Mouse (Mus musculus) liver, embryonic 13.5 days (tissue): ENCODE measurements at regions not wholly inside any gene's neighbourhood (a gene's known extent, or its start where the extent isn't known, plus 50 kb on each side); places are given as distances from the start of the nearest gene placed in this dataset.
"Not testable (repeated sequence)": the region's sequence is repeated elsewhere in the genome, so short reads cannot be mapped to it uniquely, and the experiment has no call there.

Experiments
- ATAC-seq: fragments of 200-750 bp; cut with Nextera tagmentation; 2 replicates; pipeline ENCODE4 v1.8.0; 2017; ENCODE audit warnings: low read depth, mild to moderate bottlenecking, moderate number of reproducible peaks, moderate library complexity
- DNase-seq: peaks from one replicate; pipeline ENCODE4 v3.0.0; 2022
- H3K27ac ChIP-seq: fragments of 300-500 bp; sonication (generic); 2 replicates; pipeline ENCODE4 v1.5.1; 2015; ENCODE audit warnings: moderate library complexity, mild to moderate bottlenecking, inconsistent platforms
- H3K27me3 ChIP-seq: fragments of 300-500 bp; sonication (generic); 2 replicates; pipeline ENCODE4 v1.6.1; 2015; ENCODE audit warnings: mild to moderate bottlenecking, inconsistent platforms
- H3K36me3 ChIP-seq: fragments of 300-500 bp; sonication (generic); 2 replicates; pipeline ENCODE4 v1.6.1; 2015; ENCODE audit warnings: mild to moderate bottlenecking, inconsistent platforms
- H3K4me1 ChIP-seq: fragments of 300-500 bp; sonication (generic); replicated peaks from 2 replicates; pipeline ENCODE4 v1.6.1; 2015; ENCODE audit warnings: inconsistent platforms
- H3K4me2 ChIP-seq: fragments of 300-500 bp; sonication (generic); 2 replicates; pipeline ENCODE4 v1.6.1; 2015; ENCODE audit warnings: inconsistent platforms, mild to moderate bottlenecking, moderate library complexity
- H3K4me3 ChIP-seq: fragments of 300-500 bp; sonication (generic); replicated peaks from 2 replicates; pipeline ENCODE4 v1.5.1; 2015; ENCODE audit warnings: mild to moderate bottlenecking, inconsistent platforms
- H3K9ac ChIP-seq: fragments of 300-500 bp; sonication (generic); 2 replicates; pipeline ENCODE4 v1.6.1; 2015; ENCODE audit warnings: mild to moderate bottlenecking, inconsistent platforms
- H3K9me3 ChIP-seq: fragments of 300-500 bp; sonication (generic); replicated peaks from 2 replicates; pipeline ENCODE4 v1.6.1; 2016; ENCODE audit warnings: inconsistent platforms
- WGBS: fragments of 180-500 bp; shearing (Covaris S2); methylation state at CpG from one replicate; pipeline ENCODE4 v1.1.7; 2015; ENCODE audit not compliant: insufficient replicate concordance; 5-methylcytosine and 5-hydroxymethylcytosine counted together

DNA sequence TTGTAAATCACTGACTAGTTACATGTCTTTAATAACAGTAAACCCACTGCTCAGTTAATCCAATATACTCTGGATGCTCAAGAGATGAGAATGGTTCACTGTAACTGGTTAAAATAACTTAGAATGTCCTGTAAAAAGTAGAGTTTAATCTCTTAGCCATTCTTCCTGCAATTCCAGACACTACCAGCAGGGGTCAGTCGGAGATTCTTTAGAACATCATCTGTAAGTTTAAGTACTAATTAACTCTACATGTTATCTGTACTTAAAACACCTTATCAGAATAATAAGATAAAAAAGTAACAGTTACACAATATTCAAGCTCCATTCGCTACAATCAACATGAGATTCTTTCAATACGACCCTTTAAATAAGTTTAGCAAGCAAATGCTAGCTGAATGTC lies 58.7 kb upstream of the Olig3 start:
- Histone ChIP-seq H3K27ac (no peak overlapping the region), H3K27me3 (no peaks in the 10 kb centered on the region), H3K9ac (no peak overlapping the region), H3K4me1 (no peaks in the 10 kb centered on the region), H3K4me2 (no peak overlapping the region), H3K36me3 (no peaks in the 10 kb centered on the region), H3K9me3 (no peaks in the 10 kb centered on the region), H3K4me3 (no peak overlapping the region)
- DNase-seq: no peak
- WGBS: 41% methylated on average over 3 of the region's 3 CpGs
- ATAC-seq: no peak

GRCm38 (mm10) chr10:19295388-19296013 lies 60.8 kb upstream of the Olig3 start:
- H3K27me3 ChIP-seq: no peaks in the 10 kb centered on the region
- WGBS: 72% methylated on average over 7 of the region's 7 CpGs

GRCm38 (mm10) chr10:19291474-19291873 lies 64.9 kb upstream of the Olig3 start:
- ATAC-seq (no peak), DNase-seq (no peak)
- Histone ChIP-seq H3K36me3 (no peaks in the 10 kb centered on the region), H3K9ac (no peak overlapping the region), H3K27me3 (no peaks in the 10 kb centered on the region), H3K4me3 (no peak overlapping the region), H3K4me2 (no peak overlapping the region), H3K9me3 (no peaks in the 10 kb centered on the region), H3K4me1 (no peaks in the 10 kb centered on the region), H3K27ac (no peak overlapping the region)
- 67% methylated on average over 5 of the region's 5 CpGs for WGBS

More at GRCm38 (mm10) chr10:19295388-19296013, 60.8 kb upstream of the Olig3 start:
- ATAC-seq: no peak
- Histone ChIP-seq H3K9ac (no peak overlapping the region), H3K9me3 (no peaks in the 10 kb centered on the region), H3K4me3 (no peak overlapping the region), H3K4me2 (no peak overlapping the region), H3K36me3 (no peaks in the 10 kb centered on the region), H3K4me1 (no peaks in the 10 kb centered on the region), H3K27ac (no peak overlapping the region)
- DNase-seq: no peak

DNA sequence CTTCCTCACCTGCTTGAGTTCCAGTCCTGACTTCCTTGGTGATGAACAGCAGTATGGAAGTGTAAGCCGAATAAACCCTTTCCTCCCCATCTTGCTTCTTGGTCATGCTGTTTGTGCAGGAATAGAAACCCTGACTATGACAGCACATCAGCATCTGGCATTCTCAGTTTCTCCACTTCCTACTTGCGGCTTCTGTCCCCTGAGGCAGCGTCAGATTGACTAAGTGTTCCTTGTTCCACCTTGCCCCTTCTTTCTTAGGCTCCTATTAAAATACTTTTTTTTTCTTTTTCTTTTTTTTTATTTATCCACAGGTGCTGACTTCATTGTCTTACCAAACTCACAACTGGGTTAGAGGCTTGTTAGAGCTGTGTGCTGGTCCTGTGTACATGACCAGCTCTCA lies 65.3 kb upstream of the Olig3 start:
- not testable (repeated sequence) for ATAC-seq, H3K9ac ChIP-seq, H3K4me1 ChIP-seq, DNase-seq, H3K9me3 ChIP-seq, H3K27me3 ChIP-seq, H3K27ac ChIP-seq, H3K4me2 ChIP-seq, H3K4me3 ChIP-seq, H3K36me3 ChIP-seq
- 65% methylated on average over 3 of the region's 3 CpGs for WGBS

- Histone ChIP-seq H3K36me3 (no peaks in the 10 kb centered on the region), H3K4me2 (no peak overlapping the region), H3K4me1 (no peaks in the 10 kb centered on the region), H3K9ac (no peak overlapping the region), H3K27ac (no peak overlapping the region), H3K27me3 (no peaks in the 10 kb centered on the region), H3K4me3 (no peak overlapping the region), H3K9me3 (no peaks in the 10 kb centered on the region)
- DNase-seq: no peak
- ATAC-seq: no peak
- 70% methylated on average over 3 of the region's 3 CpGs for WGBS
Observed at GRCm38 (mm10) chr10:19282166-19282565, 74.2 kb upstream of the Olig3 start.

DNA sequence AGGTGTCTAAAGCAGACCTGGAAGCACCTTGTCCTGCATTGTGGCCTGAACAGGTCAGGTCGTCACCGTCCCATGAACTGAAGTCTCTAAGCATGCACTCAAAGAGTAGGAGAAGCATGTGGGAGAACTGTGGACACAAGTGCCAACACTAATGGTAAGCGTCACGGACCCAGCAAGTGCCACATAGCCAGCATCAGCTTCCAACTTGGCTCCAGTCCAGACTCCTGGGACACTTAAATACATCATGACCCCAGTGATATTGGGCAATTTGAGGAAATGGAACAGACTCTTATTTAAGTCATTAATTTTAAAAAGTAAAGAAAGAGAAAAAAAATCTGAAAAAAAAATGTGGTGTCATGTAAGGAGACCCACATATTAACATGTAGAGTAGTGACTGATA lies 75.3 kb upstream of the Olig3 start:
- H3K36me3 ChIP-seq: no peaks in the 10 kb centered on the region
- ATAC-seq (no peak), DNase-seq (no peak)
- H3K9me3 ChIP-seq: no peaks in the 10 kb centered on the region
- no peak overlapping the region for H3K4me3 ChIP-seq
- H3K27me3 ChIP-seq: no peaks in the 10 kb centered on the region
- H3K9ac ChIP-seq: no peak overlapping the region
- no peak overlapping the region for H3K27ac ChIP-seq
- no peak overlapping the region for H3K4me2 ChIP-seq
- WGBS: 70% methylated on average over 4 of the region's 4 CpGs
- H3K4me1 ChIP-seq: no peaks in the 10 kb centered on the region

DNA sequence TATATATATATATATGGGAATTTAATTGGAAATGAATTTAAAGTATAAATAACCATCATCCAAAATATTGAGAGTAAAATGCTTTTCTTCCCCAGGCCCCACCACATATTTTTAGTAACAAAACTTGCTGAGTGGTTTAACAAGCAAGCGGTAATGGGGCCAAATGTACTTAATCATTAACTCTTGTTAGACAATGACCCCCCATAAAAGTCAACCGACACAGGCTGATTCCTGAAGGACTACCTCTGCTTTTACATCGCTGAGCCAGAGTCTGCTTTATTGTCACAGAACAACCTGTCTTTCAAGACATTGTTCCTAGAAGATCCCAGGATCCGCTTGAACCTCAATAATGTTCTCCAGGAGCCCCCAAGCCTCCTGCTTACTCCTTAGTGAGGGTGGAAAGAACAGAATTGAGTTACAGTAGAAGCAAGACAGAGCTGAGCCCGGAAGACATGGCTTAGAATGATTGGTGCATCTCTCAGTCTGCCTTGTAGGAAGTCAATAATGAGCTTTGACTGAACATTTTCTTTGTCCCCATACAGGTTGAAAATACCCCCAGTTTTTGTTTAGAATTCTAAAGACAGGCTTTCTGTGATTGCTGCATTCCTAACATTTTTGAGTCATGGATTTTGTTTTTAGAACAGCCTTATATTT lies 78.0 kb upstream of the Olig3 start:
- Histone ChIP-seq H3K9me3 (no peaks in the 10 kb centered on the region), H3K4me3 (no peak overlapping the region), H3K4me1 (no peaks in the 10 kb centered on the region), H3K36me3 (no peaks in the 10 kb centered on the region), H3K27ac (no peak overlapping the region), H3K4me2 (no peak overlapping the region), H3K27me3 (no peaks in the 10 kb centered on the region), H3K9ac (no peak overlapping the region)
- no peak for DNase-seq
- no peak for ATAC-seq
- 58% methylated on average over 5 of the region's 5 CpGs for WGBS

DNA sequence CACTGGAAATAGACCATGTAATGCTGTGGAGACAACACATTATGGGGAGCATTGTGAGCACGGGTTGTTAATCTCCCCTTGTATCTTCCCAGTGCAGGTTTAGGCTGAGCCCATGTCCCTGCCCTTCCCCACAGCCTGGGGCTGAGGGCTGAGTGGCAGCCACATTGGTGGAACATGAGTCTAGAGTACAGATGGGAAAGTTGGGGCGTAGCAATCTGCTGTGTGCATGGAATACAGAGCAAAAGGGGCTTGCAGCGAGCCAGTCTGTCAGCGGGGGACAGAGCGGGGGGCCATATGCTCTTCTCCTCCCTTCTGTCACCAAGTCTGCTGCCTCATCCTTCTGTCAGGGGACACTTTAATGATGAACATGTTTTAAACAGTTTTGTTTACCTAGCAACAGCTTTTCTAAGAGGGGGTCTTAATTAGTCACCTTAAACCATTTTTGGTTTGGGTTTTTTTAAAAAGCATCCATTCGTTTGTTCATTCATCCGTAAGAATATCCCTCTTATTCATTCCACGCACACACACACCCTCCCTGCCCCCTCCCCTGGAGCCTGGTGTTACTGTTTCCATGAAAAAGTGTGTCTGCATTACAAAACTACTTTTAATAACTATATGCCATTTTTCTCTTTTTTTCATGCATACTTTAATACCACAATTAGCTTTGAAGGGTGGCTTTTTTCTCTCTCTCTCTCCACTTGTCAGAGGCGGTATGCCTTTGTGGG lies 79.1 kb upstream of the Olig3 start:
- DNase-seq: no peak
- H3K36me3 ChIP-seq: no peaks in the 10 kb centered on the region
- no peaks in the 10 kb centered on the region for H3K4me1 ChIP-seq
- H3K9me3 ChIP-seq: no peaks in the 10 kb centered on the region
- H3K9ac ChIP-seq: no peak overlapping the region
- no peak overlapping the region for H3K27ac ChIP-seq
- ATAC-seq: no peak
- H3K4me3 ChIP-seq: no peak overlapping the region
- 71% methylated on average over 9 of the region's 9 CpGs for WGBS
- no peaks in the 10 kb centered on the region for H3K27me3 ChIP-seq
- H3K4me2 ChIP-seq: no peak overlapping the region

GRCm38 (mm10) chr10:19274985-19275384 lies 81.3 kb upstream of the Olig3 start:
- WGBS: 64% methylated on average over 4 of the region's 4 CpGs
- Histone ChIP-seq H3K4me3 (no peak overlapping the region), H3K36me3 (no peaks in the 10 kb centered on the region), H3K4me1 (no peaks in the 10 kb centered on the region), H3K27me3 (no peaks in the 10 kb centered on the region), H3K9ac (no peak overlapping the region), H3K4me2 (no peak overlapping the region), H3K27ac (no peak overlapping the region), H3K9me3 (no peaks in the 10 kb centered on the region)
- ATAC-seq: no peak
- no peak for DNase-seq

GRCm38 (mm10) chr10:19269418-19269817 lies 86.9 kb upstream of the Olig3 start:
- H3K9ac ChIP-seq: no peak overlapping the region
- H3K4me3 ChIP-seq: no peak overlapping the region
- 61% methylated on average over 1 of the region's 1 CpGs for WGBS
- H3K27ac ChIP-seq: no peak overlapping the region
- H3K4me1 ChIP-seq: no peaks in the 10 kb centered on the region
- no peaks in the 10 kb centered on the region for H3K36me3 ChIP-seq
- DNase-seq (no peak), ATAC-seq (no peak)
- no peaks in the 10 kb centered on the region for H3K9me3 ChIP-seq
- no peaks in the 10 kb centered on the region for H3K27me3 ChIP-seq
- no peak overlapping the region for H3K4me2 ChIP-seq

DNA sequence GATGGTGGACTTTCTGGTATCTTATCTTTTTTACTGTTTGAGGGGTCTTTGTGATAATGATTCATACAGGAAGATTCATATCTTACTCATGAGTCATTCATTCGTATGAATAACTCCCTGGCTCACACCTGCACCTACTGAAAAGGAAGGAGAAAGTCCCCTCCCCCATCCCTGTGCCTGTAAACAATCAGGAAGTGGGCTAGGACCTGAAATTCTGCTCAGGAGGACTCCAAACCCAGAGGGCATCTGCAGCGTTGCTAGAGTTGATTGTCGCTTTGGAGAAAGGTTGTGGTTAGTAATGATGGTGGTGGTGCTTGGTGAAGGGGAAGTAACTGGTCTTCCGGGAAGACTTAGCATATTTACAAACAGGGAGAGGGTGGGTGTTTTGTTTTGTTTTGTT lies 88.3 kb upstream of the Olig3 start:
- Histone ChIP-seq H3K9me3 (no peaks in the 10 kb centered on the region), H3K4me1 (no peaks in the 10 kb centered on the region), H3K4me3 (no peak overlapping the region), H3K9ac (no peak overlapping the region), H3K27me3 (no peaks in the 10 kb centered on the region), H3K27ac (no peak overlapping the region), H3K36me3 (no peaks in the 10 kb centered on the region), H3K4me2 (no peak overlapping the region)
- DNase-seq (no peak), ATAC-seq (no peak)
- 23% methylated on average over 4 of the region's 4 CpGs for WGBS
